Mouse (Mus musculus): ENCODE measurements around the gene Dlg2. TPM values are rescaled to one million over a fixed set of nuclear protein-coding genes. Genes with fewer than 3 reads are reported as not detected.

The Dlg2 gene
- polyA plus RNA-seq, 1 experiment from 2014 or later, result 1.1 TPM

- no peak overlapping the region for H3K4me2 ChIP-seq (ENCODE audit: low read depth, low read length)
- H3K4me3 ChIP-seq (ENCODE audit: low read length), result no peak overlapping the region
- no peak overlapping the region for H3K9ac ChIP-seq (ENCODE audit: low read length)
- 77% methylated on average over 2 of the region's 2 CpGs for WGBS
- H3K9me3 ChIP-seq (ENCODE audit: control insufficient read depth, low read length), result no peaks in the 10 kb centered on the region
- H3K27me3 ChIP-seq (ENCODE audit: control insufficient read depth, insufficient read depth, low read depth, low read length), result no peaks in the 10 kb centered on the region
- H3K27ac ChIP-seq (ENCODE audit: low read length), result no peak overlapping the region
- H3K4me1 ChIP-seq (replicated peaks; ENCODE audit: control insufficient read depth, insufficient read depth, low read length), result no peaks in the 10 kb centered on the region
- no peaks in the 10 kb centered on the region for H3K36me3 ChIP-seq (ENCODE audit: control insufficient read depth, insufficient read depth, low read length)
- no peak for ATAC-seq (ENCODE audit: low read depth)
Measured at GRCm38 (mm10) chr7:92493521-92493920, 2017.0 kb downstream of the Dlg2 start.

Other genes with a start within 250 kb of the Dlg2 start
- not detected in 2 replicates for gene Ccdc83, start 210.9 kb upstream of the Dlg2 start, polyA plus RNA-seq (2015; fragmentation: Nextera tagmentation; extraction: Ambion mirVana)
- gene Sytl2, start 174.4 kb upstream of the Dlg2 start, polyA plus RNA-seq (2015; fragmentation: Nextera tagmentation; extraction: Ambion mirVana), result 5.4 and 5.5 TPM in 2 replicates
- gene Ccdc89, start 50.1 kb upstream of the Dlg2 start, polyA plus RNA-seq (2015; fragmentation: Nextera tagmentation; extraction: Ambion mirVana), result 2.1 TPM in 2 replicates
- 15.6 and 16.2 TPM in 2 replicates for gene Crebzf, start 33.9 kb upstream of the Dlg2 start, polyA plus RNA-seq (2015; fragmentation: Nextera tagmentation; extraction: Ambion mirVana)
- 86.0 and 94.1 TPM in 2 replicates for gene Tmem126a, start 19.4 kb upstream of the Dlg2 start, polyA plus RNA-seq (2015; fragmentation: Nextera tagmentation; extraction: Ambion mirVana)
- gene Tmem126b, start 671 bp upstream of the Dlg2 start, polyA plus RNA-seq (2015; fragmentation: Nextera tagmentation; extraction: Ambion mirVana), result 33.9 and 34.5 TPM in 2 replicates